Mouse (Mus musculus) inflammation-experienced regulatory T-cells, adult 16 weeks (primary cell): ENCODE measurements around the gene Pik3ca. TPM values are rescaled to one million over a fixed set of nuclear protein-coding genes. Genes with fewer than 3 reads are reported as not detected.

ENCODE experiments used
- polyA plus RNA-seq: library from polyadenylated mRNA; unstranded; fragments of 100-300 nt; shearing (Covaris generic); gene quantifications from one replicate; pipeline ENCODE4 v1.2.1, GENCODE M21; 2017

The Pik3ca gene
- 5.5 TPM for polyA plus RNA-seq

DNA sequence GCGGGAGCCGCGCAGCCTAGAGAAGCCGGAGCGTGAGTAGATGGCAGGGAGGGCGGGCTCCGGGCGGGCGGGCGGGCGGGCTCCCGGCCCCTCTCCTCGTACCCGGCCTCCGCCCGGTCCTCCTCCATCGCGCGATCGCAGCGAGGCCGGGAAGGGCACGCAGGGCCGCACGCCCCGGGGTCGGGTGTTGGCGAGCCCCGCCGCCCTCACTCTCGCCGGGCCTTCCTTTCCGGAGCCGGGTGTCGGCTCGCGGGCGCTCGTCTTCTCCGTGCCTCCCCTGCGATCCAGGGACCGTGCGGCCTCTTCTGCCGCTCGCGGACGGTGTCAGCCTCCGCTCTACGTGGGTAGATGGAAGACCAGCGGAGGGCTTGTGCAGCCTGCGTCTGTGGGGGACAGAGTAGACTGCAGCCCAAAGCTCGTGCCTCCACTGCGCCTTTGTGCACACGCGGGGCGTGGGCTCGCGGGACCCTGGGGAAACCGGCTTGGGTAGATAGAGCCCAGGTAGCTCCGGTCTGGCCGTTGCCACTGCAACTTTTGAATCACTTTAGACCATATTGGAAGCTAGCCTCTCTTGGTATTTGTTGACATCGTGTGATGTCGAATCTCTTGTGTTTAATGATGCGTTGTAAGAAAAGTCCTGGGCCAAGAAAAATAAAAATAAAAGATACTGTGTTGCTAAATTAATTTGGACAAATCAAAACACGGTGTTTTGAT lies at the start of gene Pik3ca:
Pik3ca (plus strand) TSS at position 211 of the 714 bp plus-strand sequence.

DNA sequence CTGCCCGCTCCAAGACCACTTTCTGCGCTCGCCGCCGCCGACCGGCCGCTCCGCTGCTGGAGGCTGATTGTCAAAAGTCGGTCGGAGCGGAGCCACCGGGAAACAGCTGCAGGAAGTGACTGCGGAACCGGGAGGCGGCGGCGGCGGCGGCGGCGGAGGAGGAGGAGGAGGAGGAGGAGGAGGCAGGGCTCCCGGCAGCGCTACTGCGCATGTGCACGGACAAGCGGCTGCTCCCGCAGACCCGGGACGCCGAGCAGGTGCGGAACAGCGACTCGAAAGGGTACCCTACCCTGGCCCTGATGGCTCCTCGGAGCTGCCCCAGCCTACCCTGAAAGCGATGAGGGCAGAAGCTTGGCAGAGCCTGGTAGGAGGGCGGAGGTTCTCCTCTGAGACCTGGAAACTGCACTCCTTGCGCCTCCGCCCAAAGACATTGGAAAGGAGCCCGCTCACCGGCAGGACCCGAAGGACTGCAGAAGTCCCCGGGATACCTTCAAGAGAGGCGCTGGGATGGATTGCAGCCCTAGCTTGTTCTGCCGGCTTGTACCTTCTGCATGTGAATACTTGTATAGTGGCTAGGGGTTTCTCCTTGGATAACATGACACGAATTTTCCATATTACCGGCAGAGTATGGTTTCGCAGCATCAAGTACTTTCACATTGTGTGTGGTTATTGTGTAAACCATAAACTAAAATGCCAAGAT lies 31.8 kb upstream of the Pik3ca start, which contains the start of gene Zmat3:
Zmat3 (minus strand) TSS at position 469 of the 700 bp plus-strand sequence.

DNA sequence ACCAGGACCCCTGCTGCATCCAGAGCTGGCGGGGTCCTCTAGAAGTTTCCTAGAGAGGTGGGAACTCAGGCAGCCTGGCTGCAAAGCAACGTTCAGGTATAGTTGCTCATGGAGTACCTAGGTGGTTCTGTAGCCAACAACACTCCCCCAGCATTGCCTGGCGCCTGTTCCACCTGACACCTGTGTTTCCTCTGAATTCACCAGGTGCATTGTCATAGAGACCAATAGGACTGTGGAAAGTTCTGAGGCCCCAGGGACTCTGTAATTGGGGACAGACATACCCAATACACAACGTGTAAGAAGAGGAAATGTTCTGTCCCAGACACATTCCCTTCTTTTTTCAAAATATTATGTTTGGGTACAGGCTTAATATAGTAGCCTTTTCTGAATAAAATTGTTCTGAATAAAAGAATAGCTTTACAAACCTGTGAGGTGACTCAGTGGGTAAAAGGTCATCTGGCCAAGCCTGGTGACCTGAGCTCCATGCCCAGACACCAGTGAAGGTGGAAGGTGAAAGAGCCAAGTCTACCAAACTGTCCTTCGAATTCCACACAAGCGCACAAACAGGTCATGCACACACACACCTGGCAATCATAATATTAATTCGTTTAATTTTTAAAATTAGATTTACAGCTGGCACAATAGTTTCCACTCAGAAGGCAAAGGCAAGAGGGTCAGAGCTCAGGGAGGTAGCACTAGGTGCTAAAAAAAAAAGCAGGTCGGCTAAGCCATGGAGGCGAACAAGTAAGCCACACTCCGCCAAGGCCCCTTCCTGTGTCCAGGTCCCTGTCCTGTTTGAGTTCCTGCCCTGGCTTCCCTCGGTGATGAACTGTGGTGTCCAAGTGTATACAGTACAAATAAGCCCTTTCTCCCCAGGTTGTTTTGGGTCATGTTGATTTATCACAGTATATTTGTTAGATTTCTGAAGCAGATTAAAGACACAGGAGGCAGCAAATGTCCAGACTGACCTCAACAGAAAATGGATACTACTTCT lies 94.9 kb downstream of the Pik3ca start, which contains the start of gene Kcnmb3:
Kcnmb3 (minus strand) TSS at position 135 of the 994 bp plus-strand sequence.

DNA sequence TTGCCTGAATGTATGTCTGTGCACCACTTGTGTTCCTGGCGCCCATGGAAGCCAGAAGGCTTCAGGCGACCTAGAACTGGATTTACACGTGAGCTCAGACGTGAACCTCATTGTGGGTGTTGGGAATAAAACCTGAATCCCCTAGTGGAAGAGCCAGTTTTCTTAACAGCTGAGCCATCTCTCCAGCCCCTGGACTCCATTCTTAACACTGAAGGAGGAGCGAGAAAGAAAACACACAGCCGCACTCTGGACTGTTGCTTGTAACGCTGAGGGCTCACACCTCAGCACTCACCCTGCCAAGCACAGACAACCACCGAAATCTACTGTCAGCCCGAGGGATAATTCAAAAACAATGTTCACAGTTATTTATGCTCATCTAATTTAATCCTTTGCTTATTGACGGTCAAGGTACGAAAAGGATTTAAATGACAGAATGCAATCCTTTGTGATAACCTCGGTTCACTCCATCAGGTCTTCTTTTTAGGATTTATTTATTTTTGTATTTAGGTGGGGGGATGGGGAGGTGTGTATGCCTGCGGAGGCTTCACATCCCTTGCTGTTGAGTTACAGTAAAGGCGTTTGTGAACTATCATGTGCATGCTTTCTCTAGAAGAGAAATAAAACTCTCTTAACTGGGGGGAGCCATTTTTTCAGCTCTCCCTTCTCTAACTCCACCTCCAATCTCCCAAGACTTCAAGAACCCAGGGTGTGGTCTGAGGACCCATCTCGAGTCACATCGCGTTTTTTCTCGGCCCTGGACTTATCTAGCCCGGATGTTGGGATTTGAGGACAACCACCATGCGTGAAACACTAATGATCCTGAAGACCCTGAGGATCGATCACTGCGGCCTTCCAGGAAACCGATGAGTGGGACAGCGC lies 112.3 kb downstream of the Pik3ca start, which contains the start of gene Zfp639:
Zfp639 (plus strand) TSS at position 764 of the 879 bp plus-strand sequence.

Other genes starting within 250 kb of the Pik3ca start
- 2.4 TPM for gene Zmat3, start 31.7 kb upstream of the Pik3ca start, polyA plus RNA-seq
- gene Kcnmb3, start 94.6 kb downstream of the Pik3ca start, polyA plus RNA-seq: 0.17 TPM
- 43.1 TPM for gene Zfp639, start 112.6 kb downstream of the Pik3ca start, polyA plus RNA-seq
- 16.8 TPM for gene Mfn1, start 131.8 kb downstream of the Pik3ca start, polyA plus RNA-seq
- 11.8 TPM for gene Gnb4, start 218.9 kb downstream of the Pik3ca start, polyA plus RNA-seq